Mouse (Mus musculus) MEL (cell line): Measurements from ENCODE around the gene Tead4. TPM values are rescaled to one million over a fixed set of nuclear protein-coding genes. Genes with fewer than 3 reads are reported as not detected.
A peak's percentile ranks its signal among the peaks of the same experiment; 100 is the strongest.

Source experiments
- DNase-seq: peaks from one replicate; pipeline ENCODE4 v3.0.0; 2011; ENCODE audit warnings: low read depth, low spot score
- H3K27ac ChIP-seq: 2 replicates; pipeline ENCODE4 v1.5.1; 2012; ENCODE audit warnings: low read depth, mild to moderate bottlenecking, control low read depth, low read length, moderate library complexity; ENCODE audit not compliant: control insufficient read depth
- H3K27me3 ChIP-seq, 2 experiments: fragments of 150-350 bp in 1 of 2; sonication (generic) in 1 of 2; 2 replicates each; pipeline ENCODE4 v1.6.1; 2012; ENCODE audit warnings: low read length in 2 of 2, mild to moderate bottlenecking in 2 of 2, improper control_type of control experiment in 1 of 2, moderate library complexity in 1 of 2; ENCODE audit not compliant: insufficient read depth in 2 of 2, control insufficient read depth in 1 of 2
- H3K36me3 ChIP-seq, 2 experiments: 2 replicates each; pipeline ENCODE4 v1.6.1; 2012 to 2014; ENCODE audit warnings: low read length in 2 of 2, improper control_type of control experiment in 1 of 2, inconsistent platforms in 1 of 2, mild to moderate bottlenecking in 1 of 2; ENCODE audit not compliant: insufficient read depth in 2 of 2, control insufficient read depth in 1 of 2
- H3K4me1 ChIP-seq, 2 experiments: fragments of 150-350 bp in 1 of 2; sonication (generic) in 1 of 2; 2 replicates each; pipeline ENCODE4 v1.6.1; 2012; ENCODE audit warnings: low read length in 2 of 2, improper control_type of control experiment in 1 of 2, mild to moderate bottlenecking in 1 of 2; ENCODE audit not compliant: insufficient read depth in 2 of 2, control insufficient read depth in 1 of 2
- H3K4me3 ChIP-seq, 2 experiments: fragments of 150-350 bp in 1 of 2; sonication (generic) in 1 of 2; 2 replicates each; pipeline ENCODE4 v1.5.1; 2012; ENCODE audit warnings: low read depth in 2 of 2, low read length in 2 of 2, mild to moderate bottlenecking in 2 of 2, moderate library complexity in 2 of 2, control low read depth in 1 of 2, improper control_type of control experiment in 1 of 2; ENCODE audit not compliant: control insufficient read depth in 1 of 2, insufficient read depth in 1 of 2
- H3K79me2 ChIP-seq: 2 replicates; pipeline ENCODE4 v1.6.1; 2012; ENCODE audit warnings: mild to moderate bottlenecking, low read length, moderate library complexity; ENCODE audit not compliant: control insufficient read depth, poor library complexity, insufficient read depth
- H3K9ac ChIP-seq: 2 replicates; pipeline ENCODE4 v1.6.1; 2012; ENCODE audit warnings: low read depth, mild to moderate bottlenecking, control low read depth, low read length, moderate library complexity; ENCODE audit not compliant: control insufficient read depth, poor library complexity, severe bottlenecking
- H3K9me3 ChIP-seq: fragments of 150-350 bp; sonication (generic); replicated peaks from 2 replicates; pipeline ENCODE4 v1.6.1; 2012; ENCODE audit warnings: mild to moderate bottlenecking, low read length, improper control_type of control experiment, moderate library complexity; ENCODE audit not compliant: insufficient read depth
- BHLHE40 ChIP-seq: IDR thresholded peaks from 2 replicates; pipeline ENCODE4 v1.6.1; 2012; ENCODE audit warnings: low read depth, mild to moderate bottlenecking, inconsistent platforms, low read length, improper control_type of control experiment, borderline replicate concordance
- CTCF ChIP-seq, 3 experiments: IDR thresholded peaks in 2 of 3; conservative IDR thresholded peaks in 1 of 3; 2 replicates each; pipeline ENCODE4 v1.5.1; 2011 to 2012; ENCODE audit warnings: low read length in 3 of 3, low read depth in 2 of 3, mild to moderate bottlenecking in 2 of 3, improper control_type of control experiment in 1 of 3, inconsistent platforms in 1 of 3, mixed read lengths in 1 of 3, moderate library complexity in 1 of 3; ENCODE audit not compliant: control insufficient read depth in 1 of 3, insufficient read depth in 1 of 3, poor library complexity in 1 of 3, severe bottlenecking in 1 of 3
- E2F4 ChIP-seq: IDR thresholded peaks from 2 replicates; pipeline ENCODE4 v1.6.1; 2011; ENCODE audit warnings: low read depth, low read length, improper control_type of control experiment, borderline replicate concordance
- ELF1 ChIP-seq: IDR thresholded peaks from 2 replicates; pipeline ENCODE4 v1.6.1; 2014; ENCODE audit warnings: low read depth, mild to moderate bottlenecking, inconsistent platforms, low read length, improper control_type of control experiment, moderate library complexity
- EP300 ChIP-seq, 2 experiments: IDR thresholded peaks; 2 replicates each; pipeline ENCODE4 v1.6.1; 2011; ENCODE audit warnings: improper control_type of control experiment in 2 of 2, low read length in 2 of 2, low read depth in 1 of 2, mild to moderate bottlenecking in 1 of 2
- GATA1 ChIP-seq: IDR thresholded peaks from 2 replicates; pipeline ENCODE4 v1.6.1; 2011; ENCODE audit warnings: low read depth, low read length, improper control_type of control experiment
- MAFK ChIP-seq: IDR thresholded peaks from 2 replicates; pipeline ENCODE4 v1.6.1; 2011; ENCODE audit warnings: low read depth, mild to moderate bottlenecking, low read length, improper control_type of control experiment, borderline replicate concordance
- MEF2A ChIP-seq: IDR thresholded peaks from 2 replicates; pipeline ENCODE4 v1.6.1; 2014; ENCODE audit warnings: low read depth, mild to moderate bottlenecking, inconsistent platforms, low read length, improper control_type of control experiment; ENCODE audit not compliant: poor library complexity, insufficient replicate concordance, severe bottlenecking; ENCODE audit errors: extremely low read depth
- MXI1 ChIP-seq: IDR thresholded peaks from 2 replicates; pipeline ENCODE4 v1.6.1; 2011; ENCODE audit warnings: mild to moderate bottlenecking, low read depth, low read length, improper control_type of control experiment
- MYB ChIP-seq: IDR thresholded peaks from 2 replicates; pipeline ENCODE4 v1.6.1; 2011; ENCODE audit warnings: mild to moderate bottlenecking, low read depth, low read length, improper control_type of control experiment
- MYC ChIP-seq: IDR thresholded peaks from 2 replicates; pipeline ENCODE4 v1.6.1; 2011; ENCODE audit warnings: low read depth, mild to moderate bottlenecking, low read length, improper control_type of control experiment, moderate library complexity
- POLR2A ChIP-seq, 2 experiments: IDR thresholded peaks; 2 replicates each; pipeline ENCODE4 v1.6.1; 2011 to 2012; ENCODE audit warnings: low read length in 2 of 2, mild to moderate bottlenecking in 2 of 2, control low read depth in 1 of 2, improper control_type of control experiment in 1 of 2, low read depth in 1 of 2, moderate library complexity in 1 of 2; ENCODE audit not compliant: control insufficient read depth in 1 of 2, insufficient read depth in 1 of 2, poor library complexity in 1 of 2
- POLR2AphosphoS5 ChIP-seq: IDR thresholded peaks from 2 replicates; pipeline ENCODE4 v1.6.1; 2012; ENCODE audit warnings: low read depth, borderline replicate concordance, mild to moderate bottlenecking, inconsistent platforms, low read length, moderate library complexity, mixed read lengths
- RAD21 ChIP-seq: IDR thresholded peaks from 2 replicates; pipeline ENCODE4 v1.6.1; 2011; ENCODE audit warnings: mild to moderate bottlenecking, low read depth, low read length, improper control_type of control experiment
- RCOR1 ChIP-seq: IDR thresholded peaks from 2 replicates; pipeline ENCODE4 v1.6.1; 2012; ENCODE audit warnings: low read depth, mild to moderate bottlenecking, inconsistent platforms, low read length, improper control_type of control experiment
- SMC3 ChIP-seq: IDR thresholded peaks from 2 replicates; pipeline ENCODE4 v1.6.1; 2011; ENCODE audit warnings: low read depth, low read length, improper control_type of control experiment
- TCF12 ChIP-seq: IDR thresholded peaks from 2 replicates; pipeline ENCODE4 v1.6.1; 2014; ENCODE audit warnings: low read depth, mild to moderate bottlenecking, inconsistent platforms, low read length, improper control_type of control experiment, moderate library complexity
- UBTF ChIP-seq: IDR thresholded peaks from 2 replicates; pipeline ENCODE4 v1.6.1; 2012; ENCODE audit warnings: low read depth, mild to moderate bottlenecking, inconsistent platforms, low read length, improper control_type of control experiment, moderate library complexity, borderline replicate concordance; ENCODE audit not compliant: insufficient read depth
- USF1 ChIP-seq: IDR thresholded peaks from 2 replicates; pipeline ENCODE4 v1.6.1; 2014; ENCODE audit warnings: low read depth, mild to moderate bottlenecking, inconsistent platforms, low read length, improper control_type of control experiment, moderate library complexity
- ZNF384 ChIP-seq: IDR thresholded peaks from 2 replicates; pipeline ENCODE4 v1.6.1; 2012; ENCODE audit warnings: low read depth, mild to moderate bottlenecking, inconsistent platforms, low read length, improper control_type of control experiment
- polyA plus RNA-seq, 2 experiments: library from polyadenylated mRNA; stranded (reverse) in 1 of 2; unstranded in 1 of 2; fragments of >175 nt in 1 of 2; fragments of >200 nt in 1 of 2; gene quantifications; 2 replicates each; pipeline versions ENCODE4 v1.2.1 to v1.2.4; 2012; ENCODE audit warnings: low replicate concordance in 2 of 2, low read depth in 1 of 2; ENCODE audit not compliant: insufficient read length in 2 of 2, insufficient read depth in 1 of 2, missing spikeins in 1 of 2
- total RNA-seq: library from RNA; depleted of rRNA; stranded (reverse); fragments of 300-350 nt; gene quantifications from 2 replicates; pipeline ENCODE4 v1.2.3, GENCODE M21; 2012

Gene Tead4
- total and polyA plus RNA-seq, 3 experiments = not detected

DNA sequence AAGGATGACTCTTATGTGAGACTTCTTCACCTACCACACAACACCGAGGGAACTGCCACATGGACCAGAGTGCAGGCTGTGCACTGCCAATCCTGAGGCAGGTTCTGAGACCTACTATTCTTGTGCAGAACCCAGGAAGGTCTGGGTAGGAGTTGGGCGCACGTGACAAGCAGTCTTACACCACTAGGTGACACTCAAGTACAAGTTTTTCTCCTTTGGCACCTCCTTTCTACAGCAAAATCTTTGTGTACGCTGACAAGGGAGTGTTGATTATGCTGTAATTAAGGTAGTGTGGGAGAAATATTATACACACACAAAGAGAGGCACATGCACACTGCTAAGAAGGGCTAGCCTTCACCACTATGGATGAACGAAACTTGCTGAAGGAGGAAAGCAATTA lies 66.4 kb downstream of the Tead4 start:
- Histone ChIP-seq H3K27ac (no peak overlapping the region), H3K79me2 (no peaks in the 10 kb centered on the region), H3K4me3 (no peak overlapping the region), H3K27me3 (no peaks in the 10 kb centered on the region), H3K9me3 (no peaks in the 10 kb centered on the region), H3K4me1 (no peaks in the 10 kb centered on the region)
- peak; percentile 4 for DNase-seq
- TF ChIP-seq CTCF (IDR thresholded peaks at IDR 0.05 in 2 of 3, conservative IDR thresholded peaks at IDR 0.05 in 1 of 3; ENCODE audit: control insufficient read depth in 1 of 3, insufficient read depth in 1 of 3, low read depth in 2 of 3, low read length in 3 of 3, poor library complexity in 1 of 3, severe bottlenecking in 1 of 3) (peak in 2 of 3 experiments; percentile 9 to 25; a peak in 2 of 6 replicates), RAD21 (peak; percentile 15; the same call in 1 of the 2 replicates), USF1 (peak; percentile 47; the same call in 1 of the 2 replicates), E2F4 (no peak), ZNF384 (no peak), UBTF (no peak), POLR2A (IDR thresholded peaks at IDR 0.05; ENCODE audit: control insufficient read depth in 1 of 2, insufficient read depth in 1 of 2, low read depth in 1 of 2, low read length in 2 of 2, poor library complexity in 1 of 2) (no peak), RCOR1 (no peak)
- TF ChIP-seq, all 39 proteins: peak for 3
- Histone ChIP-seq H3K9ac (no peak overlapping the region), H3K36me3 (no peaks in the 10 kb centered on the region)

DNA sequence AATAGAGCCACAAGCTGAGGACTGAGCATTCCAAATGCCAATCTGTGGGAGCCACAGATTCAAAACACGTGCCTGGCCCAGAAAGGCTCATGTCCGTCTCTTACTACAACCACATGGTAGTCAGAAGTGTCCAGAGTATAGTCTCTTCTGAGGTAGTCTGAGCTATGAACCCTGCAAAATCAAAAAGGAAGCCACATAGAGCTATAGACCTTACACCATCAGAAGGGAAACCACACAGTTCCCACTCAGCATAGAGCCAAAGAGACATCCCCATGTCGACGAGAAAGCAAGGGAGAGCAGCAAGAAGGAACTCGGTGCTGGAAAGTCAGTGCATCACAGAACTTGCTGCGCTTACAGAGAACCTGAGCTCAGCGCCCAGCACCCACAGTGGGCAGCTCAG lies 68.4 kb downstream of the Tead4 start:
- no peaks in the 10 kb centered on the region for H3K79me2 ChIP-seq
- H3K4me3 ChIP-seq = no peak overlapping the region
- no peak overlapping the region for H3K9ac ChIP-seq
- H3K27ac ChIP-seq = no peak overlapping the region
- no peaks in the 10 kb centered on the region for H3K4me1 ChIP-seq
- no peak for DNase-seq
- no peaks in the 10 kb centered on the region for H3K36me3 ChIP-seq
- H3K27me3 ChIP-seq = no peaks in the 10 kb centered on the region
- H3K9me3 ChIP-seq = no peaks in the 10 kb centered on the region
- no peak for TF ChIP-seq MYC
- no peak for TF ChIP-seq E2F4
- TF ChIP-seq BHLHE40 = no peak
- TF ChIP-seq GATA1 = no peak
- no peak for TF ChIP-seq MYB
- TF ChIP-seq MEF2A = no peak
- no peak for TF ChIP-seq ELF1
- TF ChIP-seq POLR2AphosphoS5 = no peak
- TF ChIP-seq MXI1 = no peak
- TF ChIP-seq TCF12 = no peak
- no peak for TF ChIP-seq MAFK
- TF ChIP-seq SMC3 = no peak
- no peak for TF ChIP-seq EP300 (IDR thresholded peaks at IDR 0.05; ENCODE audit: low read depth in 1 of 2, low read length in 2 of 2)
- TF ChIP-seq POLR2A (IDR thresholded peaks at IDR 0.05; ENCODE audit: control insufficient read depth in 1 of 2, insufficient read depth in 1 of 2, low read depth in 1 of 2, low read length in 2 of 2, poor library complexity in 1 of 2) = no peak
- TF ChIP-seq USF1 = no peak
- no peak for TF ChIP-seq ZNF384
